Mouse (Mus musculus): Measurements from ENCODE around the gene Slc10a1. TPM values are rescaled to one million over a fixed set of nuclear protein-coding genes. Genes with fewer than 3 reads are reported as not detected.

Slc10a1 gene
- polyA plus RNA-seq, 1 experiment from 2014 or later: 0.32 TPM

DNA sequence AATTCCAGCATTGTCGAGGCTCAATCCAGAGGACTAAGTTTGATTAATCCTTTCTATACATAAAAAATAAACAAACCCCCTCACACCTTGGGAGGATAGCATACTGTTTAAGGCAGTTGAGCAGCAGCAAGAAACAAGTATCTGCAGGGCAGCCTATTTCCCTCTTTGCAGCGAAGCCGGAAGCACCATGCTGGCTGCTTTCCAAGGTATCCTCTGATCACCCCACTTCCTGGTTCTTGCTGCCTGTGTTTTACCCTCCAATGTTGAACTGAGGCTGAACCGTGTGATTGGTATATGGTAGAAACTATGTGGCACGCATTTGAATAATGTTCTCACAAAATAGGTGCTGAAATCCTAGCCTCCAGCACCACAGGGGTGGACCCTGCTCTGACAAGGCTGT is 29.9 kb downstream of the Slc10a1 start:
- Histone ChIP-seq H3K4me1 (no peaks in the 10 kb centered on the region), H3K9me3 (replicated peaks) (no peaks in the 10 kb centered on the region), H3K36me3 (no peaks in the 10 kb centered on the region), H3K27me3 (ENCODE audit: low read depth, poor library complexity, severe bottlenecking) (no peaks in the 10 kb centered on the region), H3K4me3 (no peak overlapping the region), H3K27ac (replicated peaks) (no peak overlapping the region)
- 82% methylated on average over 5 of the region's 5 CpGs for WGBS
- DNase-seq (ENCODE audit: low spot score): no peak

DNA sequence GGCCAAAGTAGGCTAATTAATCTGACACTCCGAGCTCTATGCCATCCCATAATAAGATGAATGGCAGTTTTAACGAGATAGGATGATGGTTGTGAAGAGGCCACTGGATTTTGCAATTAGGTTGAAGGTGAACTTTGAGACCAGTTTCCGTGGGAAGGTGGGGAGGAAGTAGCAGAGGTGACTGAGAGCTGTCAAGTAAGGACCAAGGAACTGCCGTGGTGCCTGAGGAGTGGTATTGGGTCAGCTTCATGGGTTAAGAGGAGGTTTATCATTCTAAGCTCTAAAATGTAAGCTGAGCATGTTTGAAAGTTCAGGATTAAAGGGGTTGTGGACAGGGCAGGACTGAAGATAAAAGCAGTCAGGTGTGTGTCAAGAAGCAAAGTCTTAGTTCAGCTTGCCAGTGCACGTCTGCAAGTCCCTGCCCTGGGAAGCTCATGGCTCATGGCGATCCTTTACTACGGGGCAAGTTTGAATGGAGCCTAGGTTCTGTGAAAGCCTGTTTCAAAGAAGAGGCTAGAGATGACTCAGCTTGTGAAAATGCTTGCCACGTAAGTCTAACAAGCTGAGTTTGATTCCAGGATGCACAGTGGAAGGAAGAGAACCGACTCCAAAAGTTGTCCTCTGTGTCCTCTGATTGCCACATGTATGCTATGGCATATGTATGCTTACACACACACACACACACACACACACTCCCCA is 31.0 kb downstream of the Slc10a1 start:
- Histone ChIP-seq H3K4me1 (no peaks in the 10 kb centered on the region), H3K4me3 (no peak overlapping the region), H3K27ac (replicated peaks) (no peak overlapping the region), H3K36me3 (no peaks in the 10 kb centered on the region), H3K9me3 (replicated peaks) (no peaks in the 10 kb centered on the region), H3K27me3 (ENCODE audit: low read depth, poor library complexity, severe bottlenecking) (no peaks in the 10 kb centered on the region)
- no peak for DNase-seq (ENCODE audit: low spot score)
- 84% methylated on average over 9 of the region's 9 CpGs for WGBS

DNA sequence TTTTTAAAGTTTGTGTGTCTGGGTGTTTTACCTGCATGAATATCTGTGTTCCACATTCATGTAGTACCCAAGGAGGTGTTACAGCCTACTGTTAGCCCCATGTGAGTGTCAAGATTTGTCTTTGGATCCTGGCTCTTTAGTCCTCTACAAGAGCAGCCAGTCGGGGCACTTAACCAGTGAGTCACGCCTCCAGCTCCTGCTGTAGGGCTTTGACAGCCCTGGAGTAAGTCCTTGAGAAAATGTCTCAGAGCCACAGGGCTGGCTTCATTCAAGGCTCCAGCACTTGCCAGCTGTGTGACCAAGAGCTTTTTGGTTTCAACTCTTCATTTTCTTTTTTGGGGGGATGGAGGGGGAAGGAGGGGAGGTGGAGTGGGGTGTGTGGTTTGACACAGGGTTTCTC is 31.8 kb downstream of the Slc10a1 start:
- no peaks in the 10 kb centered on the region for H3K4me1 ChIP-seq
- no peaks in the 10 kb centered on the region for H3K9me3 ChIP-seq (replicated peaks)
- no peaks in the 10 kb centered on the region for H3K27me3 ChIP-seq (ENCODE audit: low read depth, poor library complexity, severe bottlenecking)
- no peak overlapping the region for H3K4me3 ChIP-seq
- DNase-seq (ENCODE audit: low spot score): no peak
- 80% methylated on average over 2 of the region's 2 CpGs for WGBS
- H3K27ac ChIP-seq (replicated peaks): no peak overlapping the region
- no peaks in the 10 kb centered on the region for H3K36me3 ChIP-seq

DNA sequence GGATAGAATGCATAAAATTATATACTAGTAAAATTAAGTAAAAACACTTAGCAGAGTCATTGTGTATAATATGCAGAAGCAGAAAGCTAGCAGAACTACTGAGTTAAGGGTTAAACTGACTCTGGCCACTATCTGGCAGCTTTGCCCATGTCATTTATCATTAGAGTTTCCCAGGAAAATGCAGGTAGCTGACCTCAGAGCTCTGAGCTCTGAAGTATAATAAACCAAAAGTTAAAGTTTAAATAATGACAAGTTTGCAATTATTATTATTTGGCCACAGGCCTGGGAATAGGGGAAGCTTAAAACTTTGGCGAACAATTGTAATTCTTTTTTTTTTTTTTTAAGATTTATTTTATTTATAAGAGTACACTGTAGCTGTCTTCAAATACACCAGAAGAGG is 35.6 kb downstream of the Slc10a1 start:
- WGBS: 98% methylated on average over 1 of the region's 1 CpGs
- Histone ChIP-seq H3K36me3 (no peaks in the 10 kb centered on the region), H3K4me3 (no peak overlapping the region), H3K9me3 (replicated peaks) (no peaks in the 10 kb centered on the region), H3K27ac (replicated peaks) (no peak overlapping the region), H3K27me3 (ENCODE audit: low read depth, poor library complexity, severe bottlenecking) (no peaks in the 10 kb centered on the region), H3K4me1 (no peaks in the 10 kb centered on the region)
- no peak for DNase-seq (ENCODE audit: low spot score)

DNA sequence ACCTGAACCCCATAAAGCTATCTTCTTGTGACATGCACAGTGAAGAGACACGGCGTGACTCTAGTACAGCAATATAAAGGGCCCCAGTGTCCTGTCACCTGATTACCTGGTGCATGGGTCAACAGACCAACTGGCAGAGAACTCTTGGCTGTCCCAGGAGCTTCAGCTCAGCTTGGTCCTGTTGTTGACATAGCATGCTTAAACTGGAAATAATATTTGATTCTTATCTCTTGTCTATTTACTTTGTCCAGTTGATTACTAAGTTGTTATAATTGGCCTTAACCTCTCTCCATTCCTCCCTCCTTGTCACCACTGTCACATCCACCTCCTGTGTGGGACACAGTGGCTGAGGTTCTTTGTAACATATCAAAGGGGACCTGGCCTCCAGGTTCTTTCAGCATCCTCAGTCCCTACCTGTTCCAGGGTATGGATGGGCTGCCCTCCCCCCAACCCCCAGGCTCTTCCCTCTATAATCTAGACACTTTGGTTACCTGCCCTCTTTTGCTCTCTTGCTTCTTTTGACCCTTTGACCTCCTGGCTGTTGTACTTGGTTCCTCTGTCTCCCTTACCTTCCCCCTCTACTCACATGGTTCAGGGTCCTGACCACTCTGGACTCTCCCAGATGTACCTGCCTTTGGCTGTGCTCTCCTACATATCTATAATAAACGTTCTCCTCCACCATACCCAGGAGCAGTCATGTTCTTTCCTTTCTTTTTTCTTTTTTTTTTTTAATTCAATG is 36.9 kb downstream of the Slc10a1 start:
- no peaks in the 10 kb centered on the region for H3K36me3 ChIP-seq
- H3K4me3 ChIP-seq: no peak overlapping the region
- no peak overlapping the region for H3K27ac ChIP-seq (replicated peaks)
- no peaks in the 10 kb centered on the region for H3K27me3 ChIP-seq (ENCODE audit: low read depth, poor library complexity, severe bottlenecking)
- no peaks in the 10 kb centered on the region for H3K4me1 ChIP-seq
- no peak for DNase-seq (ENCODE audit: low spot score)
- WGBS: 92% methylated on average over 3 of the region's 3 CpGs
- H3K9me3 ChIP-seq (replicated peaks): no peaks in the 10 kb centered on the region

DNA sequence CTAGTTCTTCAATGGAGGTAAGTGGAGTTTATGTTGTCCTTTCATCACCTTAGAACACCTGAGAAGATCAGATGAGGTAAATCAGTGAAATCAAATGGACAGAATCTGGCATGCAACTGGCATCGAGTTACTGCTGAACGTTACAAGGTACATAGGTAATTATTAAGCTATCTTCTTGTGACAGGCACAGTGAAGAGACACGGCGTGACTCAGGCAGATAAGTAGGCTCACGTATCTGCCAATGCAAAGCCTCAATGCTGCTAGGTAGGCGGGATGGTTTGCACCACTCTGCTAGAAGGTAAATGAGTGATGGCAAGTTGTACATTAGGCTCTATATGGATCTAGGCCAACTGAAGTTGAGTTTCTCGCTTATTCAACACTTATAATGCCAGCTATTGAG is 38.4 kb downstream of the Slc10a1 start:
- WGBS: 91% methylated on average over 7 of the region's 7 CpGs
- H3K36me3 ChIP-seq: no peaks in the 10 kb centered on the region
- peaks cover 6% of the 10 kb centered on the region; the same call in 1 of the 2 replicates for H3K4me1 ChIP-seq
- H3K9me3 ChIP-seq (replicated peaks): no peaks in the 10 kb centered on the region
- DNase-seq (ENCODE audit: low spot score): no peak
- no peaks in the 10 kb centered on the region for H3K27me3 ChIP-seq (ENCODE audit: low read depth, poor library complexity, severe bottlenecking)
- H3K27ac ChIP-seq (replicated peaks): no peak overlapping the region
- no peak overlapping the region for H3K4me3 ChIP-seq

DNA sequence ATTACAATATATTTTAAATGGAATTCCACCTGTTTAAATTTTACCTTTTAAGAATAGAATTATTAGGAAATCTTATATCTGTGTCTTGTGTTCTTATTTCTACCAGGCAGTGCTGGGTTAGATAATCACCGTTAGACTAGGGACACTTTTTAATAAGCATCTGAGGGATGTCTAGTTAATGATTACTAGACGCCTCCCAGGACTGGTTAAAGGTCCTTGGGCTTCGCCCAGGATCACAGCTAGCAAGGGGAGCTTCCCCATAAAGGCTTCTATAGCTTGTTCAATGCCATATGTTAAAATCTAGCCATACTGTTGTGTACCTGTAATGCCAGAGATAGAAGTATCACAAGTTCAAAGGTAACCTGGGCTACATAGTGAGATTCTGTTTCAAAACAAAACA is 39.6 kb downstream of the Slc10a1 start:
- 89% methylated on average over 3 of the region's 3 CpGs for WGBS
- Histone ChIP-seq H3K36me3 (no peaks in the 10 kb centered on the region), H3K9me3 (replicated peaks) (no peaks in the 10 kb centered on the region), H3K4me3 (no peak overlapping the region), H3K27ac (replicated peaks) (no peak overlapping the region), H3K27me3 (ENCODE audit: low read depth, poor library complexity, severe bottlenecking) (peaks cover 4% of the 10 kb centered on the region), H3K4me1 (peaks cover 6% of the 10 kb centered on the region; the same call in 1 of the 2 replicates)
- no peak for DNase-seq (ENCODE audit: low spot score)

DNA sequence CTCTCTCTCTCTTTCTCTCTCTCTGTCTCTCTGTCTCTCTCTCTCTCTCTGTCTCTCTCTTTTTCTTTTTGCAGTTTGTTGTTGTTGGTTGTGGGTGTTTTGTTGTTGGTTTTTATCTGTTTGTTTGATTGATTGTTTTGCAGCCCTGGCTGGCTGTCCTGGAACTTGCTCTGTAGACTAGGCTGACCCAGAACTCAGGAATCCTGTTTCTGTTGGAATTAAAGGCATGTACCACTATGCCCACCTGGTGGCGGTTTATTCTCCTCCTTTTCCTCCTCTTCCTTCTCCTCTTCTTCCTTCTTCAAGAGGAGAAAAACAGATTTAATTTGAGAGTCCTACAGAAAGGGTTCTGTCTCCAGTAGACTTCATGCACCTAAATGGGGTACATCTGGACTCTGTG is 41.0 kb downstream of the Slc10a1 start:
- Histone ChIP-seq H3K27ac (replicated peaks) (no peak overlapping the region), H3K27me3 (ENCODE audit: low read depth, poor library complexity, severe bottlenecking) (peaks cover 15% of the 10 kb centered on the region), H3K4me3 (no peak overlapping the region), H3K9me3 (replicated peaks) (no peaks in the 10 kb centered on the region), H3K4me1 (peaks cover 11% of the 10 kb centered on the region), H3K36me3 (no peaks in the 10 kb centered on the region)
- 68% methylated on average over 1 of the region's 1 CpGs for WGBS
- DNase-seq (ENCODE audit: low spot score): no peak

DNA sequence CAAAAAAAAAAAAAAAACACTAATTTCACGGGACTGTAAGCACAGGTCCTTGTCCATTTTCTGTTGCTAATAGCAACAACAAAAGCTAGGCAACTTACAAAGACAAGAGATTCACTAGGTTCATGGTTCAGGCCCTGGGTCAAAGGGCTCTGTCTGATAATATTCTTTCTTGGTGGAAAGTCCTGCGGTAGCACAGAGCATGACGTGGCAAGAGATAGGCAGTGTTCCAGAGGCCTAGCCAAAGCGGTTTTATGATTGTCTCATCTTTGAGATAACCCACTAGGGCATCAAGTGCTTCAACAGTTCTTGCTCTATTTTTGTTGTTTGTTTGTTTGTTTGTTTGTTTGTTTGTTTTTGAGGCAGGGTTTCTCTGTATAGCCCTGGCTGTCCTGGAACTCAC is 42.0 kb downstream of the Slc10a1 start:
- Histone ChIP-seq H3K36me3 (no peaks in the 10 kb centered on the region), H3K9me3 (replicated peaks) (no peaks in the 10 kb centered on the region), H3K27ac (replicated peaks) (no peak overlapping the region), H3K4me1 (peaks cover 12% of the 10 kb centered on the region), H3K27me3 (ENCODE audit: low read depth, poor library complexity, severe bottlenecking) (peaks cover 20% of the 10 kb centered on the region), H3K4me3 (no peak overlapping the region)
- 85% methylated on average over 4 of the region's 4 CpGs for WGBS
- DNase-seq (ENCODE audit: low spot score): no peak

DNA sequence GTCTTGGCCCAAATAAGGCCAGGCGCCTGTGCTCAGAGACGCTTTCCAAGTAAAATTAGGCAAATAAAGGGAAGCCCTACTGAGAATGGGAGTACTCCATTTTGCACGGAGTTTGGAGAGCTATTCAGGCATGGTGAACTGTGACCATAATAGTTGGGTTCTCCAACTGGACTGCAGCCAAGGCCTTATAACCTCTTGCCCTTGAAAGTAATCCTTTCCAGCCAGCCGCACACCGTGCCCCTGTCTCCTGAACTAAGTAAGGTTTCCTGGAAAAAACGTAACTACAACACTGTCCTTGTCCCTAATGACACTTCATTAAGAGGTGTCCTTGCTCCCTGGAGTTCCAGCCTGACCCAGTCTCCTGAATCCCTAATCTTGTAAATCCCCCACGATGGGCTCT is 42.6 kb downstream of the Slc10a1 start:
- 44% methylated on average over 7 of the region's 7 CpGs for WGBS
- Histone ChIP-seq H3K9me3 (replicated peaks) (no peaks in the 10 kb centered on the region), H3K4me1 (peaks cover 12% of the 10 kb centered on the region), H3K4me3 (no peak overlapping the region), H3K36me3 (no peaks in the 10 kb centered on the region), H3K27me3 (ENCODE audit: low read depth, poor library complexity, severe bottlenecking) (peaks cover 20% of the 10 kb centered on the region), H3K27ac (replicated peaks) (no peak overlapping the region)
- DNase-seq (ENCODE audit: low spot score): no peak

DNA sequence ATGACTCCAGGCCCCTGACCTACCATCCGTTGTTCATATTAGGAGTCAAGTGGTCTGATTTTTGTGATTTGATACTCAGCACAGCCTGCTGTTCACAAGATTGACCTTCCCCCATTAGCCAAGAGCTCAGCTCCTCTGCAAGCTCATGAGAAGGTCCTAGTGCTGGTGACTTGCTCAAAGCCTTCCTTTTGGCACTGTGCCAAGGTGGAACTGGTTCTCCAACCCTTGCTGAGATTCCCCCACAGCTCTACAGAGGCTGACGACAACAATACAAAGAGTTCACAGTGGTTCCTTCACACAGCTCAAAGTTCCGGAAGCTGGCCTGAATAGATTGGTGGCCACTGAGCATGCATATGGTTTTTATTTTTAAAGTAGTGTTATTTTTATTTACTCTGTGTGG is 44.3 kb downstream of the Slc10a1 start:
- no peaks in the 10 kb centered on the region for H3K9me3 ChIP-seq (replicated peaks)
- DNase-seq (ENCODE audit: low spot score): no peak

DNA sequence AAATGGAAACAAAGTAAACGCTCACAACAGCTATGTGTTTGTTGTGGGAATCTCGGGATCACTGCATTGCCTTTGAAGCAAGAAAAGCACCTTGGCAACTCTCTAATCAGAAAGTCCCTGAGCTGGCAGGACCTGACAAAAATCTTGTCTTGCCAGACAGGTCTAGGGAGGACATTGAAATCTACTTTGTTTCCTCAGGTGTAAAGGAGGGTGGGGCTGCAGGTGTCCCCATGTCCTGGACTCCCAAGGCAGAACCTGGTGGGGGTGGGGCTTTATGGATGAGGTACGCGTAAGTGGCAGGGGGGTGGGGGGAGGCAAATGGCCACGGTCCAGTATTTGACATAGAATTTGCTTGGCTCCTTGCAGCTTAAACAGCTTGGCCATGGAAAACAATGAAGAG is 44.9 kb downstream of the Slc10a1 start:
- no peak overlapping the region for H3K27ac ChIP-seq (replicated peaks)
- peaks cover 12% of the 10 kb centered on the region for H3K4me1 ChIP-seq
- 69% methylated on average over 5 of the region's 5 CpGs for WGBS
- no peak overlapping the region for H3K4me3 ChIP-seq
- peaks cover 20% of the 10 kb centered on the region for H3K27me3 ChIP-seq (ENCODE audit: low read depth, poor library complexity, severe bottlenecking)
- H3K9me3 ChIP-seq (replicated peaks): no peaks in the 10 kb centered on the region
- DNase-seq (ENCODE audit: low spot score): no peak
- H3K36me3 ChIP-seq: no peaks in the 10 kb centered on the region

More for the DNA sequence above, 44.3 kb downstream of the Slc10a1 start:
- no peaks in the 10 kb centered on the region for H3K36me3 ChIP-seq
- peaks cover 20% of the 10 kb centered on the region for H3K27me3 ChIP-seq (ENCODE audit: low read depth, poor library complexity, severe bottlenecking)
- H3K4me1 ChIP-seq: peaks cover 12% of the 10 kb centered on the region
- 84% methylated on average over 3 of the region's 3 CpGs for WGBS
- no peak overlapping the region for H3K27ac ChIP-seq (replicated peaks)
- no peak overlapping the region for H3K4me3 ChIP-seq

DNA sequence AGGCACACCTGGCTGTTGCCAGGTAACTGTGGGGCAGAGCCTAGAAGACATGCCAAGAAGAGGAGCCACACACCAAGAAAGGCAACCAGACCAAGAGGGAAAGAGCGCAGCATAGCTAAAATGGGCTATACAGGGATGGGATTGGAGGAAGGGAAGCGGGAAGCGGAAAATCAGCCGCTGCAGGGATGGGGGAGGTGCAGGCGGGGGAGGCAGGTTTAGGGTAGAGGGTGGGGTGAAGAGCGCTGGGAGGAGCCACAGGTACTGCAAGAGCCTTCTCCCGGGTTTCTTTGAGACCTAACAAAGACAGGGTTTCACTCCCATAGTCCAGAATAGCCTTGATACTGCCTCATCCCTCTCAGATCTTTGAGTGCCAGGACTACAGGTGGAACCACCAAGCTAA is 45.6 kb downstream of the Slc10a1 start:
- peaks cover 20% of the 10 kb centered on the region for H3K27me3 ChIP-seq (ENCODE audit: low read depth, poor library complexity, severe bottlenecking)
- no peak for DNase-seq (ENCODE audit: low spot score)
- H3K4me1 ChIP-seq: peaks cover 12% of the 10 kb centered on the region
- H3K9me3 ChIP-seq (replicated peaks): no peaks in the 10 kb centered on the region
- 8% methylated on average over 7 of the region's 7 CpGs for WGBS
- H3K36me3 ChIP-seq: no peaks in the 10 kb centered on the region
- H3K4me3 ChIP-seq: no peak overlapping the region
- no peak overlapping the region for H3K27ac ChIP-seq (replicated peaks)

Measured in midbrain, embryonic 10.5 days (tissue).